Mouse (Mus musculus): Measurements from ENCODE around the gene Slc38a4.

Gene Slc38a4

DNA sequence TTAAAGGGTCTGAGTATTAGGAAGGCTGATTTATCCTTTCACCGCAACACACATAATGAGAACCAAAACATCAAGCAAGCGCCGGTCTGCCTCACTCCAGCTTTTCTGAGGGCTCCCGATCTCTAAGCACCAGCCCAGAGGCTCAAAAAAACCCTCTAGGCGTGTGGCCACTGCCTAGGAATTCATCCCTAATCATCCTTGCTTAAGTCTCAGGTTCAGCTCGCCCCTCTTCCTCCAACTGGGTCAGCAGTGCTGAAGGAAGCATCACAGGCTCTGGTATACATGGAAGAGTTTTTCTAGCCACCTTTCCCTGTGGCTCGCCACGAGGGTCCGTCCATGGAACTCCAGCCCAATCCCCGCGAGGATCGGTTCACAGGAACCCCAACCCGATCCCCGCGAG, 1.6 kb downstream of the Slc38a4 start:
- DNase-seq (ENCODE audit: low read depth, low spot score): no peak

GRCm38 (mm10) chr15:97050436-97050835, 5.3 kb downstream of the Slc38a4 start:
- peak; percentile 68 for DNase-seq (ENCODE audit: low read depth, low spot score)

- no peak for DNase-seq (ENCODE audit: low read depth, low spot score)
Observed at GRCm38 (mm10) chr15:97050011-97050410, 5.7 kb downstream of the Slc38a4 start.

DNA sequence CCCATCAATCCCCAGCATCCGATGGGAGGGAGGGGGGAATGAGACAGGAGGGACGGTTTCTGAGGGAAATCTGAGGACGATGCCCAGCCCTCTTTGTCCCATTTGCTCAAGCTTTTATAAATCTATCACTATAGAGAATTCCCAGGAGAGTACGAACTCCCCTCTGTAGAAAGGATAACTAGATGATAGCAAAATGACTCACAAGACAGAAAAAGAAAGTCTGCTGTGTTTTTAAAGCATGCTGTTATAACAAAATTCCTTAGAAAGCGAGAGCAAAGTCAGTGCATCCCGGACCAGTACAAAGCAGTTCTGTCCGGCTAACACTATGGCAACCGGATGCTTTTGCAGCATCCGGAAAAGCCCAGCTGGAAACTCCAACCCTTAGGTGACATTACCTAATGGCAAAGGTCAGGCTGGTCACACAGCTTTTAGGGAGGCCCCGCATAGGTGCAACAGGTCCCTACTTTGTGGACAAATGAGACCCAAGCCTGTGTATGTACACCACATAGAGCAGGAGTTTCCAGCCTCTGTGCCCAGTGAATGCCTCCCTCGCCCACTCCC, 6.4 kb downstream of the Slc38a4 start:
- DNase-seq (ENCODE audit: low read depth, low spot score): peak; percentile 76

DNA sequence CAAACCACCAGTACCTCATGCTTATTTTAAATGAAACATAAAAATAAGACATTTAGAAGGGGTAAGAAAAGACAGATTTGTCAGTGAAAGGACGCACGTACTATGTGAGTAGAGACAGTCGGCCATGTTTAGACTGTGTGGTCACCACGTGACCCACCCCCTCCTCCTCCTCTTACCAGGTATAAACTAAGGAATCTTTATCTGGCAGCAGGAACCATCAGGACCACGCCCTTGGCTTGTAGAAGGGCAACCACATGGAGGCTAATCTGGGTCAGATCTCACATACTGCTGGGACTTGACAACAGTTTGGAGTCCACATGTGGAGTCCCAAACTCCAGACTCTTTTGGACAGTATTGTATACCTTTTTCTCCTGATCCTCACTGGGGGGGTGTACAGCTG, 7.5 kb downstream of the Slc38a4 start:
- DNase-seq (ENCODE audit: low read depth, low spot score): peak; percentile 68

DNA sequence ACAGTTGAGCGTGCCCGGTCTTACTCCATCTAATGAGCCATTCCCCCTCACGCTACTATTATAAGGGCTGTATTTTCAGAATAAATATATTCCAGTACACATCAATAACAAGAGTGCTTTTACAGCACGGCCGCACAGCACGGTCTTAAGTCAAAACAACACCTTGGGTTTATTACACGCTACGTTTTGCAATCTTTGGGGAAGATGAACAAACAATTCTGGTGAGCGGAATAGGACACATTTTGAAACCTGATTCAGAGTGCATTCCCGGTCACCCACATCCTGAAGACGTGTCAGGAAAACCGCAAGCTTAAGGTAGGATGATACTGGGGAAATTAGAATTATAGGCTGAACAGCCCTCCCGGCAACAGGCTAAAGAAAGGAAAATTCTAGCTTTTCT, 11.8 kb downstream of the Slc38a4 start:
- no peak for DNase-seq (ENCODE audit: low read depth, low spot score)

- no peak for DNase-seq (ENCODE audit: low read depth, low spot score)
Observed at GRCm38 (mm10) chr15:97042001-97042491, 13.7 kb downstream of the Slc38a4 start.

- DNase-seq (ENCODE audit: low read depth, low spot score): no peak
Observed at GRCm38 (mm10) chr15:97041182-97041581, 14.6 kb downstream of the Slc38a4 start.

DNA sequence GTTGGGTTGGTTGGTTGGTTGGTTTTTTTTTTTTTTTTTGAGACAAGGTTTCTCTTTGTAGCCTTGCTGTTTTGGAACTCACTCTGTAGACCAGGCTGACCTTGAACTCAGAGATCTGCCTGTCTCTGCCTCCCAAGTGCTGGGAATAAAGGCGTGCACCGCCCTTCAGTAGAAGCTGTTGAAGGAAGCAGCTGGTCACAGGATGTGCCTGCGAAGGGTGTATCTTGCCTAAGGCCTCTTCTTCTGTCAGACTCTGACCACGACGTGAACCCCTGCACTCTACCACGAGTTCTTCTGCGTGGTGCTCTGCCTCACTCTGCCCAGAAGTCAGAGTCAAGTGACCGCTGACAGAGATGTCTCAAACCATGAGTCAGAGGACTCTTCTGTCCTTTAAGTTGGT, 18.0 kb downstream of the Slc38a4 start:
- peak; percentile 69 for DNase-seq (ENCODE audit: low read depth, low spot score)

DNA sequence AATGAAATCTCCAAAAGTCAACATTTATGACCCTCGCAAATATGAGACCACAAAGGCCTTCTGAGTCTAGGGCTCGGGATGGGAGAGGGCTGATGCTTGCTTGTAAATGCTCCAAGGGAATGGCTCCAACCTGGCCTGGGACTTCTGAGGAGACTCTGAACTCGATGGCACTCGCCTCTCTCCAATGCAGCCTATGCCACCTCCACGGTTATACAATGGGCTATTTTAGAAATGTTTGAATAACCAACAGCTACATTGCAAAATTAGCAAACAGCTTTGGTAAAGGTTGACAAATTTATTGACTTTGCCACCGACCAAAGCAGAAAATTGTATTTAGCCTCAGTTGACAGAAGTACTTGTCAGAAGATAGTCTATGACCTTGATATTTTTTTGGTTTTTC, 19.9 kb downstream of the Slc38a4 start:
- no peak for DNase-seq (ENCODE audit: low read depth, low spot score)

GRCm38 (mm10) chr15:97033485-97033991, 22.2 kb downstream of the Slc38a4 start:
- no peak for DNase-seq (ENCODE audit: low read depth, low spot score)

DNA sequence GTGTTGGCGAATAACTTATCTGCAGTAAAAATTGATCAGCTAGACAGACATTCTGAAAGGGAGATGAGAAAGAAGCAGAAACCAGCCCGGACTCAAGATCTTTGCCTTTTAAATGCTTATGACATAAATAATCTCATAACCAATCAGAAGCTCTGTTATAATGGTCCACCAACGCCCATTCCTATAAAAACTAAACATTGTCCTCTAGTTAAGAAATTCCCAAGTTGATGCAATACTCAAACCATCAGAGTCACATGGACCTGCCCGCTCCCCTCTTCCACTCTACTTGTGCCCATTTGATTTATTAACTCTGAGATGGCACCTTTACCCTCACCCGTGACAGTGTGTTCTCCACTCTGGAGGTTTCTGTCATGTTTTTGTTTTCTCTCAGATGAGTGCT, 23.9 kb downstream of the Slc38a4 start:
- DNase-seq (ENCODE audit: low read depth, low spot score): no peak

- DNase-seq (ENCODE audit: low read depth, low spot score): no peak
Observed at GRCm38 (mm10) chr15:97030984-97031492, 24.7 kb downstream of the Slc38a4 start.

DNA sequence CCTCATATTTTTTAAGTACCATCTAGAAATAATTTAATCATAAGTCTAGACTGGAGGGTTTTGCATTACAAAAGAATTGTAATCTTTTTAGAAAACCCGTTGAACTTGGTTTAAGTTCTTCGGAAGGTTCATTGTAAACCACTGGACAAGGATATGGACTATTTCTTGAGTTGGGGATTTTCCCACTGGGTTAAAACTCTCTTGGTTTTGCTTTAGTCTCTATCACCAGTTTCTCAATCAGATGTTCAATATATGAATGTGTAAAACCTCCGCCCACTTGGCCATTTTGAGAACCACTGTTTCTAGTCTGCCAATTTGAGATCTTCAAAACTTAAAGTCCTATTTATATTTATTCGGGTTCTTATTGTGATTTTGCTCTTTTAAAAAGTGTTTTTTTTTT, 25.6 kb downstream of the Slc38a4 start:
- DNase-seq (ENCODE audit: low read depth, low spot score): no peak

DNA sequence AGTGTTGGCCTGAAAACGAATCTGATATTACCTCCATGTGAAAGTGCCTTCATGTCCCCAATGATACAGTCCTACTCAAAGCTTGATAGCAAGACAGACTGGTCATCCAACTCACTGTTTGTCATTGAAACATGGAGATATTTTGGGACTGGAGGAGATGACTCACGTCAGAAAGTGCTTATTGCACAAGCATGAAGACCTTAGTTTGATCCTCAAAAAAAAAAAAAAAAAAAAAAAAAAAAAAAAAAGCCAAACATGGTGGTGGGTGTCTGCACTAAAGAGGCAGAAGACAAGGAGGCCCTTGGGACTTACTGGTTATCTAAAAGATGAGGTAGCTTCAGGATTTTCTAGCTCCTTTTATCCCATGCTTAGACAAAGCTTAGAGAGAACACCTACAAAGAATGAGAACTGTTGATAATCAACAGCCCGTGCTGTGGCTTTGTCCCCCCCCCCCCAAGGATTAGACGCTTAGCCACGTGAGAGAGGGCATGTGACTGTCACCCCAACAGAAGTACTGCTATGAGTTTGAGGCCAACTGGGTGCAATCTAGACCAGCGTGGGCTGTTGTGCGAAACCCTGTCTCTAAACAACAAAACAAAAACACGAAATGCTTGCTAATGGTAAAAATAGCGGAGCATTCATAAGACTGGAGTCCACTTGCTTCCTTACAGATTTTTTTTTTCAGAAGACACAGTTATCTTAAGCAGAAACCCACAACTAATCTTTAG, 26.5 kb downstream of the Slc38a4 start:
- DNase-seq (ENCODE audit: low read depth, low spot score): no peak

DNA sequence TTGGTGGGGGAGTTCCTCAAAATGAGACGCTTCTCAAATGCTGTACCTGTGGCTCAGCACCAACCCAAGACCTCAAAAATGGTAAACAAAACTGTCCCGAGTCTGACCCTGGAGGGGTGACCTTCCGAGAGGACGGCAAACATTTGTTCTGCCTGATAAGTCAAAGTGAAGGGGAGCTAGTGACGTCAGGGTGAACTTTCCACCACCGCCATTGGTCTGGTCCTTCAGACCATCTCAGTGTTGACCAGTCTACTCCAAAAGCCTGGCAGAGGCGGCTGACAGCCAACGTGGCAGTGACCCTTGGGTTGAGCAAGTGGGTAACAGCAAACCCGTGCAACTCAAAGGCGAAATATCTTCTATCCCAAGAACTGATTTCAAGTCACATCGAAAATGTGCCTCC, 27.1 kb downstream of the Slc38a4 start:
- DNase-seq (ENCODE audit: low read depth, low spot score): no peak

DNA sequence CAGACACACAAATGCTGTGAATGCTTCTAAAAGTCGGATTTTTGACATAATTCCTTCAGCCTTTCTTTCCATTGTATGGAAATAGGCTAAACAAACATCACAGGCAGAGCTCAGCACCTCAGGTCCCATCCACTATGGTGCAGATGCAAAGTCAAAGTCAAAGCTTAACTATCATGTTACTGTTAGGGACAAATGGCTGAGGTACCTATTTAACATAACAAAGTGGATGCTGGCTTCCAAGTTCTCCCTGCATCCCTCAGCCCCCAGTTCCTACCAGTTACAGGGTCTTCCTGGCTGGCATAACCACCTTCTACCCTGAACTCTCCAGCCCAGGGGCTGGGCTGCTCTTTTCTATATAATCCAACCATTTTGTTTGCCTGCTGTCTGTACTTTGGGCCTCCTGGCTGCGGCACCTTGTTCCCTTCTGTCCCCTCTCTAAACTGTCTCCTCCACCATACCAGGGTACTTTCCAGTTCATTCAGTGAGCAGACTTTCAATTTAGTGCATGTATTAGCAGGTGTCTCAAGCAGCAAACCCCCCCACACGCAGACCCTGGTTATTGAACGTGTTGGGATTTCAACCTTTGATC, 27.6 kb downstream of the Slc38a4 start:
- peak; percentile 79 for DNase-seq (ENCODE audit: low read depth, low spot score)

- DNase-seq (ENCODE audit: low read depth, low spot score): no peak
Observed at GRCm38 (mm10) chr15:97026670-97027069, 29.1 kb downstream of the Slc38a4 start.

- peak; percentile 73 for DNase-seq (ENCODE audit: low read depth, low spot score)
Observed at GRCm38 (mm10) chr15:97022764-97023163, 33.0 kb downstream of the Slc38a4 start.

DNA sequence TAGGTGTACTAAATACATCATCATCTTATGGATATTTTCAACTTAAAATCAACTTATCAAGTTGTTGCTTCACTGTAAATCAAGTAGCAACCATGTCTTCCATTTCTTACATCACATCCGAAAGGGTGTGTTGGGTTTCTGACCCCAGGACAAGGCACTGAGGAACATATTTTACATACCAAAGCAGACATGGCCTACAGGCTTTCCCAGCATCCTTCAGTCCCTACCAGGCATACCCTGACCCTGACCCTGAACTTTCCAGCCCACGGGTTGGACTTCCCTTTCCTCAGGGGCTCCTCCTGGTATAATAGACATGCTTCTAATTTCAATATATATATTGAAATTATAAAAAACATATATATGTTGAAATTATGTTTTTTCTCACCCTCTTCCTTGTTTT, 33.5 kb downstream of the Slc38a4 start:
- DNase-seq (ENCODE audit: low read depth, low spot score): peak; percentile 67

DNA sequence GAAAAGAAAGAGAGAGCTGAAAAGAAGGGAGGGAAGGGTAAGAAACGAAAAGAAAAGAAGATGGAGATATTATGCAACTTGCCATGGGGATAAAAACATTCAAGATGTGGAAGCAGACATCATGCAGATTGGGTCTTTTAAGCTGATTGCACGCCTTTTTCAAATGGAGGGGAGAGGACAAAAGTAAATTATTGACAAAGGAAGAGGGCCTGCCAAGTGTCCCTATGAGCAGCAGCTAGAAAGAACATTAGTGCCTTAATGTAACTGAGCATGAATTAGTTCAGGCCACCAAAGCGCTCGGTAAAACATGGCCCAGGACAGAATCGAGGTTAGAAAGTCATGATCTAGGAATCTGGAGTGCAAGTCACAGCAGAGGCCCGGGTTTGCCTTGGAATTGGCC, 35.5 kb downstream of the Slc38a4 start:
- no peak for DNase-seq (ENCODE audit: low read depth, low spot score)

- DNase-seq (ENCODE audit: low read depth, low spot score): no peak
Observed at GRCm38 (mm10) chr15:97019323-97019722, 36.4 kb downstream of the Slc38a4 start.

DNA sequence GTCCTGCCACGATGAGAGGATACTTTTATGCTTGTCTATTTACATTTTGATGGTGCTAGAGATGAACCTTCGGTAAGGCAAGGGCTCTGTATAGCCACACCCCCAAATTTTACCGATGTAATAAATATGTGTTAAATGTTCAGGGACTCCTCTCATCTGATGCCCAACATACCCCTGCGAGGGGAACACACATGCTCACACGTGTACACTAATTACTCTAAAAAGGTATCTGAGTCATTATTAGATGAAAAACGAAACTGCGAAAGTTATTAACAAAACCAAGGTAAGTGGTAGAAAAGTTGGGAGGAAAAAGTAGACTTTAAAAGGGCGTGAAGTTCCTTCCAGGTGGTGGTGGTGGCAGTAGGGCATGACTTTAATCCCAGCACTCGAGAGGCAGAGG, 38.6 kb downstream of the Slc38a4 start:
- no peak for DNase-seq (ENCODE audit: low read depth, low spot score)

All from ES-CJ7 (cell line).